In the genomic region with DNA sequence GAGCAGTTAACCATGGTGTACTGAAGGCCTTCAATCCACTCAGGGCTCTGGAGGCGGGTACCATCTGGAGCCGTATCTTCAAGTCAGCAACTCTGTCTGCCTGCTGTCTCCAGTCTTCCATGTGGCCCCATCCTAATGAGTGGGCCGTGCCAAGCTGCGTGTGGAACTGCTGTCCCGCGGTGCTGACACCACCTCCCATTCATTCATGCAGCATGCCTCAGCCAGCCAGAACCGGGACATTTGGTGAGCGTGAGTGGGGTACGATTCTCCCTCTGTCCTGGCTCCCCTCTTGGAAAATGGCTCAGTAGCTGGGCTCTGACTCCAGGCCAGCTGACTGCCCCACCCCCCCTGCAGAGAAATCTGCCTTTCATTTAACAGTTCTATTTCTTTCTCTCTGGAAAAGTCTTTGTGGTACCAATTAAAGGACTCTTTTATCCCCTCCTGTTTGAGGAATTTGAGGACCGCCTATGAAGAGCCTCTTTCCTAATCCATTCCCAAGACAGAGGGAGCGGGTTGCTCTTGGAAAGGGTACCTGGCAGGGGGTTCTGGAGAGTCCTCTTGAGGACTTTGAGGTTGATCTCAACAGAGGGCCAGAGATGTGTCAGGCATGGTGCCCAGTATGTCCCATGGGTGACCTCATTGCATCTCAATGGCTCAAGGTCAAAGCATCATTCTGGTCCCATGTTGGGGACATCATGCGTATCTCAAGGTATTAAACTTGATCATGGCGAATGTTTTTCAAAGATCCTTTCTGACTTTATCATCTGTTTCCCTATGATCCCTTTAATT, we compare ENCODE assay signal across 10 mouse cellular contexts. TPM values are rescaled to one million over a fixed set of nuclear protein-coding genes. Genes with fewer than 3 reads are reported as not detected.
DNase-seq lines count a peak whose midpoint lies in the region; ATAC-seq and TF ChIP-seq lines count a peak whose summit lies in the region.
"Had no signal": no experiment of that assay in that cellular context is flagged by ENCODE, and none has a peak within 500 bp of the region (broad histone marks: within the 10 kb centered on the region; RNA-seq: fewer than 3 reads in every experiment).

No protein-coding gene starts in this region.

- 49% methylated on average over 13 of the region's 13 CpGs for WGBS in embryonic facial prominence, embryonic 11.5 days
- WGBS in embryonic facial prominence, embryonic 10.5 days: 50% methylated on average over 13 of the region's 13 CpGs
- 34% methylated on average over 13 of the region's 13 CpGs for WGBS in limb, embryonic 15.5 days

- TF ChIP-seq CTCF in gastrocnemius, adult 2 months (IDR thresholded peaks at IDR 0.05): no peak

- DNase-seq in embryonic facial prominence, embryonic 11.5 days (ENCODE audit: low spot score): peak; percentile 14
- no peak for DNase-seq in embryonic facial prominence, embryonic 10.5 days (ENCODE audit: low spot score)
- peak; percentile 30 for DNase-seq in cerebellum, adult 9-10 months
- DNase-seq in layer of hippocampus, adult 18-20 months (ENCODE audit: low spot score in 2 of 2): peak; percentile 80 to 88
- no peak for DNase-seq in urinary bladder, postnatal 10 days (ENCODE audit: low spot score)
- no peak for DNase-seq in embryo, embryonic 9.5 days (ENCODE audit: extremely low spot score)
- no peak for DNase-seq in gastrocnemius, adult 2 months

- H3K4me2 ChIP-seq in embryonic facial prominence, embryonic 11.5 days (ENCODE audit: low read depth, low read length): no peak overlapping the region
- H3K4me2 ChIP-seq in limb, embryonic 15.5 days: no peak overlapping the region
- H3K4me2 ChIP-seq: heart, embryonic 11.5 days had no signal

- no peak overlapping the region for H3K27ac ChIP-seq in embryonic facial prominence, embryonic 11.5 days (replicated peaks; ENCODE audit: low read depth, low read length)
- H3K27ac ChIP-seq in embryonic facial prominence, embryonic 10.5 days (replicated peaks): no peak overlapping the region
- H3K27ac ChIP-seq in limb, embryonic 15.5 days: peak overlapping the region; percentile 39
- no peak overlapping the region for H3K27ac ChIP-seq in gastrocnemius, adult 2 months
- H3K27ac ChIP-seq: kidney, postnatal 0 days had no signal

- H3K4me1 ChIP-seq in embryonic facial prominence, embryonic 11.5 days (ENCODE audit: control insufficient read depth, insufficient read depth, low read length): no peaks in the 10 kb centered on the region
- H3K4me1 ChIP-seq in embryonic facial prominence, embryonic 10.5 days: peaks cover 11% of the 10 kb centered on the region
- H3K4me1 ChIP-seq in limb, embryonic 15.5 days: peaks cover 10% of the 10 kb centered on the region

- intact Hi-C loops in gastrocnemius, adult 2 months (cut with DNase I): no loop called here

- no peak for ATAC-seq in embryonic facial prominence, embryonic 11.5 days (replicated peaks; ENCODE audit: insufficient number of reproducible peaks, low FRiP score, low TSS enrichment, low read depth)
- ATAC-seq in limb, embryonic 15.5 days (ENCODE audit: insufficient number of reproducible peaks, low FRiP score, low TSS enrichment, low read depth): peak; percentile 84

- H3K4me3 ChIP-seq in embryonic facial prominence, embryonic 11.5 days (ENCODE audit: low read depth, low read length): no peak overlapping the region
- no peak overlapping the region for H3K4me3 ChIP-seq in embryonic facial prominence, embryonic 10.5 days
- no peak overlapping the region for H3K4me3 ChIP-seq in limb, embryonic 15.5 days
- H3K4me3 ChIP-seq in gastrocnemius, adult 2 months: no peak overlapping the region

- H3K9ac ChIP-seq in embryonic facial prominence, embryonic 11.5 days (replicated peaks; ENCODE audit: low read length): no peak overlapping the region
- H3K9ac ChIP-seq in limb, embryonic 15.5 days: no peak overlapping the region

- H3K9me3 ChIP-seq in embryonic facial prominence, embryonic 11.5 days (replicated peaks; ENCODE audit: control insufficient read depth, low read length): no peaks in the 10 kb centered on the region
- no peaks in the 10 kb centered on the region for H3K9me3 ChIP-seq in embryonic facial prominence, embryonic 10.5 days
- H3K9me3 ChIP-seq in limb, embryonic 15.5 days: no peaks in the 10 kb centered on the region

- no peaks in the 10 kb centered on the region for H3K36me3 ChIP-seq in embryonic facial prominence, embryonic 11.5 days (replicated peaks; ENCODE audit: control insufficient read depth, insufficient read depth, low read depth, low read length)
- no peaks in the 10 kb centered on the region for H3K36me3 ChIP-seq in embryonic facial prominence, embryonic 10.5 days (replicated peaks)
- no peaks in the 10 kb centered on the region for H3K36me3 ChIP-seq in limb, embryonic 15.5 days

- H3K27me3 ChIP-seq in embryonic facial prominence, embryonic 11.5 days (ENCODE audit: control insufficient read depth, insufficient read depth, low read length): no peaks in the 10 kb centered on the region
- no peaks in the 10 kb centered on the region for H3K27me3 ChIP-seq in embryonic facial prominence, embryonic 10.5 days (replicated peaks; ENCODE audit: low read depth, poor library complexity, severe bottlenecking)
- no peaks in the 10 kb centered on the region for H3K27me3 ChIP-seq in limb, embryonic 15.5 days

RNA-seq across cellular contexts. Expression of gene Brd7, which starts 55.5 kb away (rescaled TPM):
- 81.2 and 90.7 TPM in 2 replicates for polyA plus RNA-seq in embryonic facial prominence, embryonic 11.5 days (2014; fragmentation: Nextera tagmentation; extraction: Ambion mirVana)
- 86.5 and 88.8 TPM in 2 replicates for polyA plus RNA-seq in embryonic facial prominence, embryonic 10.5 days (2016; fragmentation: Nextera tagmentation; extraction: Ambion mirVana)
- total RNA-seq in layer of hippocampus, adult 18-20 months (2021): 10 to 100 TPM; 48.4 to 49.9 TPM
- 54.4 and 63.2 TPM in 2 replicates for polyA plus RNA-seq in limb, embryonic 15.5 days (2015; fragmentation: Nextera tagmentation; extraction: Ambion mirVana)
- 10 to 100 TPM; 74.5 to 85.4 TPM for total RNA-seq in gastrocnemius, adult 2 months (2021)

Comparison
In these comparisons a context has a peak if more than half of its experiments do, and no peak if none do; other contexts are left out.
1. DNase-seq: peak in embryonic facial prominence, embryonic 11.5 days (single experiment), cerebellum, adult 9-10 months (single experiment) and layer of hippocampus, adult 18-20 months (2 of 2); none in embryonic facial prominence, embryonic 10.5 days (single experiment), urinary bladder, postnatal 10 days (single experiment), embryo, embryonic 9.5 days (single experiment) and gastrocnemius, adult 2 months (single experiment).